In genomic region chr17:32358943-32359340, GRCm38 (mm10) we compare ENCODE assay signal across 20 mouse cellular contexts.
"Had no signal": no experiment of that assay in that cellular context is flagged by ENCODE, and none has a peak within 500 bp of the region (broad histone marks: within the 10 kb centered on the region; RNA-seq: fewer than 3 reads in every experiment).

No protein-coding gene starts in this region.

- H3K27me3 ChIP-seq: kidney, embryonic 15.5 days; limb, embryonic 12.5 days; limb, embryonic 15.5 days; midbrain, embryonic 13.5 days; neural tube, embryonic 12.5 days; stomach, embryonic 15.5 days had no signal

- H3K9ac ChIP-seq: kidney, embryonic 15.5 days; limb, embryonic 12.5 days; limb, embryonic 15.5 days; liver, embryonic 14.5 days; liver, postnatal 0 days; lung, embryonic 14.5 days; midbrain, embryonic 13.5 days; neural tube, embryonic 12.5 days; stomach, embryonic 15.5 days had no signal

- DNase-seq: kidney, adult 11 months; kidney, adult 8-10 months; kidney, postnatal 10 days; kidney, postnatal 36 days; layer of hippocampus, adult 9-11 months; left cerebral cortex, postnatal 4 days; liver, postnatal 0 days; lung, embryonic 14.5 days; retina, postnatal 1 day; right cerebral cortex, postnatal 25 days; spleen, adult 18-20 months; thymus, postnatal 25 days had no signal

- H3K27ac ChIP-seq: kidney, embryonic 15.5 days; limb, embryonic 12.5 days; limb, embryonic 15.5 days; liver, embryonic 14.5 days; macrophage; midbrain, embryonic 13.5 days; neural tube, embryonic 12.5 days; stomach, embryonic 15.5 days had no signal

- H3K4me3 ChIP-seq: kidney, embryonic 15.5 days; limb, embryonic 12.5 days; limb, embryonic 15.5 days; midbrain, embryonic 13.5 days; neural tube, embryonic 12.5 days; stomach, embryonic 15.5 days had no signal
